Mouse (Mus musculus): ENCODE measurements around the gene P2ry12. TPM values are rescaled to one million over a fixed set of nuclear protein-coding genes. Genes with fewer than 3 reads are reported as not detected.

P2ry12 gene
- total and polyA plus RNA-seq, 2 experiments from 2014 or later = 9.9 to 15.6 TPM

DNA sequence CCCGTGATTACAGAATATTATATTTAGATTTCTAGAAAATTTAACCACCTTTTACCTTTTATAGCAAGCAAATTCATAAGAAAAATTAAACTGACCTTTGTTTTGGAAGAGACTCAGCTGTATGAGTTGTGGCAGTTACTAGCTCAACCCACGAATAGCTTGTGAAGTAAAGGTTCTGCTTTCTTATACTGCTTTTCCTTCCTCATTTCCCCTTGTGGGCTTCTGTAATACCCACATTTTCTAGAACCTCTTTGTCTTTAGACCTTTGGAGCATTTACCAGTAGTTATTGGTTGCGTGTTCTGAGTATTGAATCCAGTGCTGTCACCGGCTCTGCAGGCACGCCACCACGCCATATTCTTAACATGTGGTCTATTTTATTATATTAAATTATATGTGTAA is 51.9 kb downstream of the P2ry12 start, which contains the start of gene P2ry13:
Gene P2ry13 (minus strand): TSS at position 156 of the 400 bp plus-strand sequence.
- TF ChIP-seq CTCF (IDR thresholded peaks at IDR 0.05) = no peak
- Histone ChIP-seq H3K36me3 (ENCODE audit: insufficient read depth, low read length) (no peaks in the 10 kb centered on the region), H3K4me2 (ENCODE audit: low read depth, low read length, poor library complexity, severe bottlenecking) (no peak within 1 kb of the TSS), H3K4me3 (ENCODE audit: low read depth, low read length) (no peak within 1 kb of the TSS), H3K9me3 (ENCODE audit: low read length) (no peaks in the 10 kb centered on the region), H3K9ac (replicated peaks; ENCODE audit: low read length, poor library complexity, severe bottlenecking) (no peak within 1 kb of the TSS), H3K27ac (ENCODE audit: low read depth, low read length) (no peak within 1 kb of the TSS), H3K4me1 (ENCODE audit: insufficient read depth, low read length) (no peaks in the 10 kb centered on the region), H3K27me3 (ENCODE audit: insufficient read depth, low read length) (no peaks in the 10 kb centered on the region)
- ATAC-seq (ENCODE audit: low FRiP score) (no peak), DNase-seq (ENCODE audit: low spot score) (no peak)
- WGBS = 93% methylated on average over 6 of the region's 6 CpGs

DNA sequence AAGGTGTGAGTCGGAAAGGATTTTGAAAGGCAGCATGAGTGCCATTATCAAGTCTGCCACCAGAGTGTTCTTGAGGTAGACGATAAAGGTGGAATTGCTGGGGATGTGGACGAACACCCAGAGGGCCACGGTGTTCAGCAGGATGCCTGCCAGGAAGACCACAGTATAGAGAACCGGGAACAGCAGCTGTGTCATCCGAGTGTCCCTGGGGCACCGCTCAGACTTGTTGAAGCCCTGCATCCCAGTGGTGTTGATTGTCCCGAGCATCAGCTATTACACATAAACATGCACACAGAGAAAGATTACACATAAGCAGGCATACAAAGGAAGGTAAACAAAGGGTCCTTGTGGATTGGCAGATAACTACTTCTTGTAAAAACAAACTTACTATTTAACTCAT is 52.6 kb downstream of the P2ry12 start:
- Histone ChIP-seq H3K27me3 (ENCODE audit: insufficient read depth, low read length) (no peaks in the 10 kb centered on the region), H3K4me3 (ENCODE audit: low read depth, low read length) (no peak overlapping the region), H3K27ac (ENCODE audit: low read depth, low read length) (no peak overlapping the region), H3K36me3 (ENCODE audit: insufficient read depth, low read length) (no peaks in the 10 kb centered on the region), H3K9me3 (ENCODE audit: low read length) (no peaks in the 10 kb centered on the region), H3K4me2 (ENCODE audit: low read depth, low read length, poor library complexity, severe bottlenecking) (no peak overlapping the region), H3K9ac (replicated peaks; ENCODE audit: low read length, poor library complexity, severe bottlenecking) (no peak overlapping the region), H3K4me1 (ENCODE audit: insufficient read depth, low read length) (no peaks in the 10 kb centered on the region)
- no peak for TF ChIP-seq CTCF (IDR thresholded peaks at IDR 0.05)
- DNase-seq (ENCODE audit: low spot score) (no peak), ATAC-seq (ENCODE audit: low FRiP score) (no peak)
- WGBS = 77% methylated on average over 8 of the region's 8 CpGs

DNA sequence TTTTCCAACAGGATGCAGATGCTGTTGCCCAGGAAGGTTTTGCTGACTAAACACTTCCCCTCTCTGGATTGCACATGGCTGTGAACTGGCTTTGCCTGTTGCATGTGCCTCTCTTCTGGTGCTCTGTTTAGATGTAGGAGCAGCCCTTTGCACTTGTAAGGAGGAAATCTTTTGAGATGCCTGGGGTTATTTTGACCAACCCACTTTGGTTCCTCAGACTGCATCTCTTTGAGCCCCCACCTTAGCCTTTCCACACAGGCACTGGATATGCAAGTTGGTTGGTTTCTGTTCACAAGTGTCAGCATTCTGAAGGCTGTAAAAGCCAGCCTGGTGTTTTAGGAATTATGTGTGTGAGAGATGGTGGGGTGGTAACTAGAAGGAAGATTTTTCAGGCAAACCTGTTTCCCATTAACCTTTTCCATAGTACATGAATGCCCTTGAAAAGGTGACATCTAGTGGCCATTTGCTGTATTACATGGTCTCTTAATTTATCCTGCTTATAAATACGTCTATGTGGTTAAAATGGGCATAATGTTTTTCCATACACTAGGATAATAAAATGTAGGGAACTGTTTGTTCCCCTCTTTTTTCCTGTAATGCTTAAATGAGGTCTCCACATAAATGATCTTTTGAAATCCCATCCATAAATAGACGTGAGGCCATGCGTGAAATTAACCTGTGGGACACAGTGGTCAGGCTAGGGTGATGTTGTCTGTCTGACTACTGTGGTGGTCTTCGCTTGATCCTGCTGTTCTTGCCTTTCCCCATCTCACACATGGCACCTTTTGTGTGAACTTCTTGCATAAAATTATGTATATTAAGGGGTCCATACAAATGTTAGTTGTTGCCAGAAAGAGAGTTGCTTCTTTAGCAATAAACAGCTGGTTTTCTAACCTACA is 53.8 kb downstream of the P2ry12 start:
- Histone ChIP-seq H3K27me3 (ENCODE audit: insufficient read depth, low read length) (no peaks in the 10 kb centered on the region), H3K4me2 (ENCODE audit: low read depth, low read length, poor library complexity, severe bottlenecking) (no peak overlapping the region)

DNA sequence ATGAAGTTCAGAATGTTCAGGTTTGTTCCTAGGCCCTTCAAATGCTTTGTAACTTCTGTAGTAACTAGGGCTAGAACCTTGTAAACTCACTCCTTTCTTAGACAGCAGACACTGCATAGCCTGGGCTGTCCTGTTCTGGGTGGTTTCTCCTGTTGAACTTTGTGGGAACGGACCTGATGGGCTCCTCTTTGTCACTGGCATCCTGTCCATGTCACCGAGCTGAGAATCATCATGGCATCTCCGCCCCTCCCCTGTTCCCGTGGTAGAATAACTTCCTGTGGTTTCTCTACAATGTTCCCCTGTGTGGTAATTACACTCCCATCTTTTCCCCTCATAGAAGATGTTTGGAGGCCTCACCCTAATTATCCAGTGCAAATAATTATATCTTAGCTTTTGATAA is 56.7 kb downstream of the P2ry12 start:
- no peak overlapping the region for H3K4me3 ChIP-seq (ENCODE audit: low read depth, low read length)
- H3K9me3 ChIP-seq (ENCODE audit: low read length) = no peaks in the 10 kb centered on the region
- H3K27ac ChIP-seq (ENCODE audit: low read depth, low read length) = no peak overlapping the region
- H3K36me3 ChIP-seq (ENCODE audit: insufficient read depth, low read length) = no peaks in the 10 kb centered on the region
- H3K9ac ChIP-seq (replicated peaks; ENCODE audit: low read length, poor library complexity, severe bottlenecking) = no peak overlapping the region
- 85% methylated on average over 4 of the region's 4 CpGs for WGBS
- ATAC-seq (ENCODE audit: low FRiP score) = no peak
- no peaks in the 10 kb centered on the region for H3K4me1 ChIP-seq (ENCODE audit: insufficient read depth, low read length)
- no peak for TF ChIP-seq CTCF (IDR thresholded peaks at IDR 0.05)
- H3K4me2 ChIP-seq (ENCODE audit: low read depth, low read length, poor library complexity, severe bottlenecking) = no peak overlapping the region
- no peaks in the 10 kb centered on the region for H3K27me3 ChIP-seq (ENCODE audit: insufficient read depth, low read length)
- DNase-seq (ENCODE audit: low spot score) = no peak

More for the DNA sequence above, 53.8 kb downstream of the P2ry12 start:
- Histone ChIP-seq H3K4me1 (ENCODE audit: insufficient read depth, low read length) (no peaks in the 10 kb centered on the region), H3K4me3 (ENCODE audit: low read depth, low read length) (no peak overlapping the region), H3K9me3 (ENCODE audit: low read length) (no peaks in the 10 kb centered on the region), H3K27ac (ENCODE audit: low read depth, low read length) (no peak overlapping the region), H3K9ac (replicated peaks; ENCODE audit: low read length, poor library complexity, severe bottlenecking) (no peak overlapping the region), H3K36me3 (ENCODE audit: insufficient read depth, low read length) (no peaks in the 10 kb centered on the region)
- ATAC-seq (ENCODE audit: low FRiP score) (peak; percentile 62; the same call in 1 of the 2 replicates), DNase-seq (ENCODE audit: low spot score) (peak; percentile 88)
- peak; percentile 92 for TF ChIP-seq CTCF (IDR thresholded peaks at IDR 0.05)
- 65% methylated on average over 4 of the region's 4 CpGs for WGBS

DNA sequence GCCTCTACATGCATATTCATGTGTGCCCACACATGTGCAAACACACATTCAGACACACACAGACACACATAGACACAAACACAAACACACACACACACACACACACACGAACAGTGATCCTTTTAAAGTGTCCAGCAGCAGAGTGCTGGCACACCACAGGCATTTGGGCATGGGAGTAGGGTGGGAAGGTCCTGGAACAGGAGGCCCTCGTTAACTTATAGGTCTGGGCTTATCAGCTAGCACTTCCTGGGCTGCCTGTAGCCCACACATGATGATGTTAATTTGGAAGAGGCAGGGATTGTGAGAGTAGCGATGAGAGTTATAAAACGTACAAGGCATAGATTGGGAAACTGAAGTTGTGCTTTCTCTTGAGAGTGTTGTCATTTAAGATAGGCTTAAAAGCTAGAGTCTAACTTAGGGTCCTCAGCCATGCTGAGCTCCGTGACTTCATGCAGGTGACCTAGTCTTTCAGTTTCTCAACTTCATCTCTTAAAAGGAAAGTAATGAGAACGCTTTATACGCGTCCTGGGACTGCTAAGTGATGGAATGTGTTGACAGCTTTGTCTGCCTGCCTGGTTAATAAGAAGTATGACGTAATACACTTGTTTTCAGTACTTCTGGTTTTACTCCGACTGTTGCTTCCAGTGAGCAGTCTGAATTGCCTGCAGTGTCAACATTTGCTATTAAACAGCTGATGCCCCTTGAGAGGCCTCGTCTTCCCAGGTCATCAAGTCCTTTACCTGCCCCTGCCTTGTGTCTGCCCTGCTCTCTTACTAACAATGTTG is 57.8 kb downstream of the P2ry12 start:
- H3K4me3 ChIP-seq (ENCODE audit: low read depth, low read length) = no peak overlapping the region
- no peak overlapping the region for H3K27ac ChIP-seq (ENCODE audit: low read depth, low read length)
- no peak overlapping the region for H3K9ac ChIP-seq (replicated peaks; ENCODE audit: low read length, poor library complexity, severe bottlenecking)
- 92% methylated on average over 11 of the region's 11 CpGs for WGBS
- H3K36me3 ChIP-seq (ENCODE audit: insufficient read depth, low read length) = no peaks in the 10 kb centered on the region
- TF ChIP-seq CTCF (IDR thresholded peaks at IDR 0.05) = no peak
- H3K27me3 ChIP-seq (ENCODE audit: insufficient read depth, low read length) = no peaks in the 10 kb centered on the region
- no peak for ATAC-seq (ENCODE audit: low FRiP score)
- H3K4me2 ChIP-seq (ENCODE audit: low read depth, low read length, poor library complexity, severe bottlenecking) = no peak overlapping the region
- no peaks in the 10 kb centered on the region for H3K4me1 ChIP-seq (ENCODE audit: insufficient read depth, low read length)
- no peaks in the 10 kb centered on the region for H3K9me3 ChIP-seq (ENCODE audit: low read length)
- DNase-seq (ENCODE audit: low spot score) = no peak
